Mouse (Mus musculus) cerebellum, adult 11-12 months (tissue): ENCODE data around the gene Cnbp.
A peak's percentile ranks its signal among the peaks of the same experiment; 100 is the strongest.

Source experiments
- DNase-seq: peaks from one replicate; pipeline ENCODE4 v3.0.0; 2022

Gene Cnbp

GRCm38 (mm10) chr6:87804036-87804435 is 46.9 kb downstream of the Cnbp start:
- no peak for DNase-seq

- DNase-seq = no peak
Observed at GRCm38 (mm10) chr6:87802462-87802861, 48.4 kb downstream of the Cnbp start.

GRCm38 (mm10) chr6:87799576-87799975 is 51.3 kb downstream of the Cnbp start:
- no peak for DNase-seq

- no peak for DNase-seq
Observed at GRCm38 (mm10) chr6:87797321-87797720, 53.6 kb downstream of the Cnbp start.

- no peak for DNase-seq
Observed at GRCm38 (mm10) chr6:87796251-87796880, 54.5 kb downstream of the Cnbp start.

- peak; percentile 75 for DNase-seq
Observed at GRCm38 (mm10) chr6:87795385-87796150, 55.3 kb downstream of the Cnbp start.

GRCm38 (mm10) chr6:87793821-87794510 is 56.9 kb downstream of the Cnbp start:
- DNase-seq = peak; percentile 84
